Mouse (Mus musculus): ENCODE measurements around the gene Tmie.

Tmie gene

DNA sequence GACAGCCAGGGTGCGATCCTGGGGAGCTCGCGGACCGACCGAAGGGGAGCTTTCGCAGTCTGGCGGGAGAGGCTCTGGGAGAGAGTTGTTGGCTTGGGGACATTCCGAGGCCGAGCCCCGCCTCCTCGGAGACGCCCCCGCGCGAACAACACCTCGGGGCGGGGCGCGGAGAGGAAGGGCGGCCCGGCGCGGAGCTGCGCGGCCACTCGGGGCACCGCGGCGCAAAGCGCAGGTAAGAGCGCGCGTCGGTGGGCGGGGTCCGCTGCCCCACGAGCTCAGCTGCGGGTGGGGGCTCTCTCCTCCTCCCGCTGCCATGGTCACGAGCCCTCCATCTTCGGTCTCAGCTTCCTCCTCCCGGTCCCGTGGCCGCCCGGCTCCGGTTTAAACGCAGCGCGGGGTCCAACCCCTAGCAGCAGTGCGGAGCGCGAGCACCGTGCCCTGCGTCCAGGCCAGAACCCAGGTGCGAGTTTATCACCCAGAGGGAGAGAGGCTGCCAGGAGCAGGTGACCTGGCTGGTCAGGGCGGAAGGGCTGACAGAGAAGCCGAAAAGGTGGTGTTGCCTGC lies at the start of gene Tmie:
Tmie (minus strand) TSS at position 116 of the 564 bp plus-strand sequence.
- peak; percentile 83 to 90 for DNase-seq

GRCm38 (mm10) chr9:110922759-110923158 lies 42.8 kb upstream of the Tmie start:
- DNase-seq, result peak; percentile 87 to 88

GRCm38 (mm10) chr9:110920665-110921419 lies 40.9 kb upstream of the Tmie start:
- DNase-seq, result no peak

DNA sequence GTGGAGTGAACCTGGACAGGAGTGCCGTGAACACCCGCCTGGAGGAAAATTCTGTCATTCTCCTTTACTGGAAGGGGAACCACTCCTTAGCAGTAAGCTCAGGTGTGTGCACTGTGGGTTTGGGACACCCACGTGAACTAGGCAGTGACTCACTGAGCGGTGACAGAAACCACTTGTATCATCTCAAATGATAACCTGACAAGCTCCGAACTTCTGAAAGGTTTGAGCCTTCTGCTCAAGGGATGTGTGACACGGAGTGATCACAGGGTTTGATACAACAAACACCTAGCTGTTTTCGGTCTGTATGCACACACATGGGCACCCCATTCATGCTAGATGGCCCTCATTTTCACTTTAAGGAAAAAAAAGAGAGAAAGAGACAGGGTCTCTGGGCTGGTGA lies 36.9 kb upstream of the Tmie start, which contains the start of gene Fam240a:
Fam240a (minus strand) TSS at position 76 of the 400 bp plus-strand sequence.
- DNase-seq, result no peak

- DNase-seq, result no peak
These were observed 35.6 kb upstream of the Tmie start for GRCm38 (mm10) chr9:110915466-110915865.

GRCm38 (mm10) chr9:110914631-110915236 lies 34.8 kb upstream of the Tmie start:
- no peak for DNase-seq

- DNase-seq, result no peak
These were observed 29.6 kb upstream of the Tmie start for GRCm38 (mm10) chr9:110909371-110909967.

- no peak for DNase-seq
These were observed 28.7 kb upstream of the Tmie start for GRCm38 (mm10) chr9:110908631-110909016.

DNA sequence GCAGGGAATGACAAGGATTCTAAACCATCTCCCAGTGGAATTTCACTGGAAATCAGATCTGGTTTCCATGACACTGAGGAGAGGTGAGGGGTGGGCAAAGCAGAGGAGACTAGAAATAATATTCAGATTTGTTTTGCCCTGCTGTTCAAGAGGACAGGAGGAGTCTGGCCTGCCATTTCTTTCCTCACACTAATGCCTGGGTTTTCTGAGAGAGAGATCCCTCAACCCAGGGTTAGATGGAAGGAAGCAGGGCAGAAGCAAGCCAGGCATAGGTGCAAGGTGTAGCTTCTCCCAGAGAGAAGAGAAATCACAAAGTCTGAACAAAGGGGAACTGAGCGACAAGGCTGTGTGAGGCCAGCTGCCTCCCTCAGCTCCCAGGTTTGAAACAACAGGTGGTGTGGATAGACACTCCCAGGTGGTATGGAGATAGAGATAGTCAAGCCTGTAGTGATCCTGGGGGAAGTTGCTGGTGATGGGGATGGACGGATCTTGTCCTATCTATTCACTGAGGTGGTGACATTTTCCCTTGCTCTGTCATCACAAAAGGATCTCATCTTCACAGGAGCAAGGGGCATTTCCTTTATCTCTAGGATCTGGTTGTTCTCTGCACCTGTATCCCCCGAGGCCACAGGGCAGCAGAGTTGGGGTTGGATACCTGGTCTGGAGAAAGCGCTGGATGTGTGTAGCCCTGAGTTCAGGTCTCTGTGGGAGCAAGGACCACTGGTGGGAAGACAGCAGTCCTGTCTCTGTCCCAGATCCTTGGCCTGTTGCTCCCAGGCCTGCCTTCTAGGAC lies 28.1 kb upstream of the Tmie start:
- no peak for DNase-seq

GRCm38 (mm10) chr9:110907201-110907837 lies 27.4 kb upstream of the Tmie start:
- DNase-seq, result no peak

DNA sequence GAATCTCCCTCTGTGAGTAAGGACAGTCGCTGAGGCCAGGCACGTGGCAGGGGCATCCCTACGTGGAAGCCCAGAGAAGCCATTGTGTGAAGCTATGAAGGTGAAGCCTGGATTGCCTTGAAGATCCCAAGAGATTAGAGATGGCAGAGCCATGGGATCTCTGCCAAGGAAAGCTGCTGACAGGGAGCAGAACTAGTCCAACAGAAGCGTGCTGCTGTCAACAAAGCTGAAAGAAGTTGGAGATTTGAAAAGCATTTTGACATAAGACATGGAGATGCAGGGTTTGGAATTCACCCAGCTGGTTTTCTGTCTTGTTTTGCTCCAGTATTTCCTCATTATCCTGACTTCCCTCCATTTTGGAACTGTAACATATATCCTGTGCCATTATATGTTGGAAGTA lies 22.4 kb upstream of the Tmie start:
- DNase-seq, result no peak

DNA sequence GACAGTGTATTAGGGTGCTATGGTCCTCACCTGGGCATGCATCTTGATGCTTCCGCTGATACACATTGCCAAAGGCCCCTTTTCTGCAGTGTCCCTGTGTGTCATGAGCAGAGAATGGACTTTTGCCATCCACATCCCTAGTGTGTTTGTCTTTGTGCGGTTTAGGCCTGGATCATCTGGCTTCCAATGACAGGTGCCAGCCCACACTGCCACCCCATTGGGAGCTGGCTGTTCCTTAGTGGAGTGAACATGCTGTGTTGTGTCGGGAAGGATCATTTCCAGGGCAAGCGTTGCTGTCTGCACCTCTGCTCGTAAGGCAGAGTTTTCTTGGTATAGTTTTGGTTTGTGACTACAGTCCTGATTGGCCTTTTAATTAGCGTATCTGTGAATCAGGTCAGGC lies 21.3 kb upstream of the Tmie start:
- DNase-seq, result no peak

- DNase-seq, result no peak
These were observed 19.6 kb upstream of the Tmie start for GRCm38 (mm10) chr9:110899451-110900008.

GRCm38 (mm10) chr9:110896595-110896994 lies 16.7 kb upstream of the Tmie start:
- DNase-seq, result peak in 1 of 2 experiments; percentile 57

DNA sequence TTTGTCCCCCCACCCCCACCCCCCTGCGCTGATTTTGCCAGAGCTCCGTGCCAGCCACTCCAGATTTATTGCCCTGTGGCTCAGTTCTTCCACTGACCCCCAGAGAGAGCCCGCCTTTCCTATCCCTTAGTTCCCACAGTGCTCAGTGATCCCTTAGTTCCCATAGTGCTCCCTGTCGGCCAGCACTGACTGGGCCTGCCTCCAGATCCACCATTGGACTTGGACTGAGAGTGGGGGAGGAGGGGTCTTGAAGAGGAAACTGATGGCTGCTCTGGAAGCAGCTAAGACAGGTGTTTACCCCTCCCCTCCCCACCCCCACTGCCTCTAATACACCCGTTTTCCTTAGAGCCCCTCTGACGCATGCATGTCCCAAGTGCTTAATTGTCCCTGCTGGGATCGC lies 16.1 kb upstream of the Tmie start:
- no peak for DNase-seq

DNA sequence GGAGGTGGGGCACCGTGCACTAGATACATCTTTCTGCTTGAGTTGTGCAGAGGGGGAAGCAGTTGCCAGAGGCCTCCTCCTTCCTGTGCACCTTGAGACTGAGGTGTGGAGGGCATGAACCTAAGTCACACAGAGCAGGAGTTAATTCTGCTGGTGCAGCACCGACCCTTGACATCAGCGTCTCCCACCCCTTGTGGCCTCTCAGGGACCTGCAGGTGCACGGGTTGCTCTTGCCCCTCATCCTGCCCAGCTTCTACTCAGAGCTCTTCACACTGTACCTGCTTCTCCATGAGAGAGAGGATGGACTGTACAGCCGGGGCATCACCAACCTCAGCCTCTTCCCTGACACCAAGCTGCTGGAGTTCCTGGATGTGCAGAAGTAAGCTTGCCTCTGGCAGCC lies 15.6 kb upstream of the Tmie start:
- DNase-seq, result peak in 1 of 2 experiments; percentile 51

- no peak for DNase-seq
These were observed 13.5 kb upstream of the Tmie start for GRCm38 (mm10) chr9:110893429-110893828.

DNA sequence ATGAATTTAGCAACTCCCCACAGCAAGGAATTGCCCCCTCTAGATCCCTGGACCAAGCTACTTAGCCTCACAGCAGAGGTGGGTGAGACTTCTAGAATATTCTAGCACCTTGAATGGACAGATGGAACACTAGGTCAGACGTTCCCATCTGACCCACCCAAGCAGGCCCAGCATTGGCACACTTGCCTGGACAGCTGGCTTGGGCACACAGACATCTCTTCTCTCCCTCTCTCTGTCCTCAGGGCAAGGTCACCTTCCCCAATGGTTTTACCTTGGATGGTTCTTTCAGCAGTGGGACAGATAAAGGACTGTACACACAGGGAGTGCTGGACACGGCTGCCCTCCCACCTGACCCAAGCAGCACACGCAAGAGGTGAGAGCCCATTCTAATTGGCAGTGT lies 12.6 kb upstream of the Tmie start:
- no peak for DNase-seq

DNA sequence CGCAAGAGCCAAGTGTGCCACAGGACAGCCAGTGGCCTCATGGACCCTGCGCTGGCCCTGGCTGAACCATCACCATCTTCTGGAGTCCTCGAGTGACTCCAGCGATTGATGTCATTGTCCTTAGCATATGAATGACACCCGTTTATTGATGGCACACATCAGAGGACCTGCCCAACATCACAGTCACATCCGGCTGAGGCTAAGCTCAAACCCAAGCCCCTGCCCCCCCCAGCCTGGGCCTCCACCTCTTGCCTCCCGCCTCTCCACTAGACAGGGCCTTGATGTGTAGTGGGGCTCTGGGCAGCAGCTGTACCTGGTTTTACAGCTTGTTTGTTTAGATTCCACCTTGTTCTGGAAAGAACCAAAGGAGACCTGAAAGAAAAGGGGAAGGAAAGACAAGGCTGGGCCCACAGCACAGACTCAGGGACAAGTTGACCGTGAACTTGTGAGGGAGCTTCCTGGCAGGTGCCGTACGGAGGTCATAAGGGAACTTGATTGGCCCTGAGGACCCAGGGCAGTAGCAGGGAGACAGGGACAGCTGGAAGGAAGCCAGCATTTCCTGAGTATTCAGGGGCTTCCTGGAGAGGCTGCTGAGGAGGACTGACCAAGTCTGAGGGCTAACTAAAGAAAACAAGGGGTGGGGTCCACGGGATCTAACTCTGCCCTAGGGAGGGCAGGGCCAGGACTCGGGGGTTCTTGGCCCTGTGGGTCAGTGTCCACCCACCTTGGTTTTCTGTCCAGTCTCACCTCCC lies 11.3 kb upstream of the Tmie start:
- DNase-seq, result peak in 1 of 2 experiments; percentile 46

- peak in 1 of 2 experiments; percentile 57 for DNase-seq
These were observed 10.3 kb upstream of the Tmie start for GRCm38 (mm10) chr9:110890026-110890783.
